8 mouse cellular contexts compared by ENCODE assay signal in genomic region chr14:103131991-103132390, GRCm38 (mm10). TPM values are rescaled to one million over a fixed set of nuclear protein-coding genes. Genes with fewer than 3 reads are reported as not detected.
DNase-seq lines count a peak whose midpoint lies in the region; ATAC-seq lines count a peak whose summit lies in the region.

No protein-coding gene starts in this region.

- peak; percentile 95 for ATAC-seq in megakaryocyte progenitor cell, adult 5-6 weeks (replicated peaks; ENCODE audit: poor library complexity)

- intact Hi-C loops in left cerebral cortex, postnatal 4 days (cut with DNase I): loop anchor here (10.0 kb wide), 1 partner anchor 73 kb away; no protein-coding TSS in a partner anchor

- DNase-seq in adrenal gland, postnatal 14 days: peak; percentile 36
- DNase-seq in adrenal gland, adult 2 months: no peak
- DNase-seq in left cerebral cortex, postnatal 4 days: peak; percentile 33
- no peak for DNase-seq in left cerebral cortex, adult 18-20 months (ENCODE audit: low spot score in 2 of 2)
- peak; percentile 30 to 33 for DNase-seq in cerebellum, postnatal 36 days
- DNase-seq in kidney, adult 8-10 months: peak; percentile 11 to 61
- DNase-seq in urinary bladder, postnatal 10 days (ENCODE audit: low spot score): no peak

RNA-seq across cellular contexts. Expression of gene Fbxl3, which starts 32.6 kb away (rescaled TPM):
- 69.7 and 89.3 TPM in 2 replicates for total RNA-seq in adrenal gland, postnatal 14 days (2021)
- total RNA-seq in adrenal gland, adult 2 months (2021): 10 to 100 TPM; 71.4 to 82.8 TPM
- polyA plus RNA-seq in adrenal gland, adult 2 months (2012; rRNA removed): 40.0 and 45.1 TPM in 2 replicates
- 10 to 100 TPM; 67.2 to 71.3 TPM for total RNA-seq in left cerebral cortex, postnatal 4 days (2021)
- 10 to 100 TPM; 95.1 to 97.8 TPM for total RNA-seq in left cerebral cortex, adult 18-20 months (2021)
- 25.7 and 28.7 TPM in 2 replicates for total RNA-seq in megakaryocyte progenitor cell, adult 5-6 weeks (2015)
- total RNA-seq in megakaryocyte progenitor cell, adult 5-6 weeks (2017): 40.6 and 46.9 TPM in 2 replicates

Comparison
In these comparisons a context has a peak if more than half of its experiments do, and no peak if none do; other contexts are left out.
1. DNase-seq: peak in adrenal gland, postnatal 14 days (single experiment), left cerebral cortex, postnatal 4 days (single experiment), cerebellum, postnatal 36 days (2 of 2) and kidney, adult 8-10 months (2 of 2); none in adrenal gland, adult 2 months (single experiment), left cerebral cortex, adult 18-20 months (0 of 2) and urinary bladder, postnatal 10 days (single experiment).